Mouse (Mus musculus): ENCODE measurements around the gene Rhov. TPM values are rescaled to one million over a fixed set of nuclear protein-coding genes. Genes with fewer than 3 reads are reported as not detected.

Rhov gene
- 1.2 and 1.4 TPM in 2 replicates for polyA plus RNA-seq (2012; rRNA removed)

DNA sequence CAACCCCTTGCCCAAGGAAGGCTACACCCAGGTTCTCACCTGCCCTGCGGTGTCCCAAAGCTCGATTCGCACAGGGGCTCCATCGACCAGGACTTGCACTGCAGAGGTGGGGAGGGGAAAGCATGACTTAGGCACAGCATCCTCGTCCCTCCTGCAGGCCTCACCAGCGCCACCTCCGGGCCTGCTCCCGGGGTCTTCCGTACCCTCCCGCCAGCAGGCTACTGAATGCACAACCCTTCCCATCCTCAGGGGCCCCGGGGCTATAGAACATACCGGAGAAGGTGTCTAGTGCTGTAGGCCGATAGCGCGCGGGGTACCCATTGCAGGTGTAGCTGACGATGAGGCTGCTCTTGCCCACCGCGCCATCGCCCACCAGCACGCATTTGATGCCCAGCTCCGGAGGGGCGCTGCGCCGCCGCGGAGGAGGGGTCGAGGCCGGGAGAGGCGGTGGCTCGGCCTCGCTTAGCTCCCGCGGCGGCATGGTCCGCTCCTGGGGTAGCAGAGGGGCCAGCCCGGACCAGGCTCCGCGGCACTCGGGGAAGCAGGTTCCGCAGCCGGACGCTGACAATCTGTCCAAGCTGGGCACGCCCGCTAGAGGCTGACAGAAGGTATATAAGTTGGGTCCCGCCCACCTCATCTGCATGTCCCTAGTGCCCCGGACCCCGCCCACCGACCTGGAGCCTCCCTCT lies at the start of gene Rhov:
Gene Rhov (minus strand): TSS at position 630 of the 689 bp plus-strand sequence.
- DNase-seq (ENCODE audit: low read depth, low spot score): no peak
- 1% methylated on average over 49 of the region's 49 CpGs for WGBS

DNA sequence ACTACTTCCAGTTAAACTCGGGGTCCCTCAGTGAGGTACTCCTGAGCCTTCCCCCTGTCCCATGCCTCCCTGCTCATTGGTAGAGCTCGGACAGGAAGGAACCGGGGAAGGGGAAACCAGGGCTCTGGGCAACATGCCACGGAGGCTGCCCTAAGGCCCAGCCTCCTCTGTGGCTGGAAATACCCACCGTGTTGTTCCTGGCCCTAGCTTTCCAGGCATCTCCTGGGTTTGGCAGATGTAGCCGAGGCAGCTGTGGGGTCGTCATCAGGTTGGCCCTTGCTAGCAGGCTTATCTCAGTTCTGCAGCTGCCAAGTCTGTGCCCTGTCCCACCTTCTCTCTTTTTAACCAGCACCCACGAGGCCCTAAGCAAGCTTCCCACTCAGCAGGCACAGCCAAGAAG lies 49.5 kb upstream of the Rhov start:
- DNase-seq (ENCODE audit: low read depth, low spot score): no peak
- WGBS: 59% methylated on average over 8 of the region's 8 CpGs

- DNase-seq (ENCODE audit: low read depth, low spot score): no peak
- 26% methylated on average over 3 of the region's 3 CpGs for WGBS
Measured at GRCm38 (mm10) chr2:119318043-119318710, 47.1 kb upstream of the Rhov start.

DNA sequence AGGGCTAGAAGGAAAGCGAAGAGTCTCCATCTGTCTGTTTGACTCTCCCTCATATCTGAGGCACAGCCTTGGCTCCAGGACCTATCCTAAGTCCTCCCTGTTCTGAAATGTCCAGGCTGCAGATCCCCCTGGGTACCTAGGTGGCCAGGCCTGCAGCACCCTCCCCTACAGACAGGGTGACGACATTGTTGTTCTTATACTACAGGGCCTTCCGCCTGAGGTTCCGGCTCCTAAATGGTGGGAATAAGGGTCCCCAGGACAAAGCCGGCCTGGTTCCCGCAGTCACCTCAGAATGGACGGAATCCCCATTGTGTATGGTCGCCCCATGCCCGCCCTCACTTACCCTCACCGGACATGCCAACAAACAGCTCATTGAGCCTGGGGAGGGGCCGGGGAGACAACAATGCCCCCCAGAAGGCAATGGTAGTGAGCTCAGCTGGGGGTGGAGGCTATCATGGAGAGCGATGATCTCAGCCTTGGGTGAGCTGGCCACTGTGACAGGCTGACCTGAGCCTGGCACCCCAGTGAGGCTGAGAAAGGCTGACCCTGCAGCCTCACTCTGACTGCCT lies 43.8 kb upstream of the Rhov start:
- DNase-seq (ENCODE audit: low read depth, low spot score): no peak
- WGBS: 88% methylated on average over 12 of the region's 12 CpGs

DNA sequence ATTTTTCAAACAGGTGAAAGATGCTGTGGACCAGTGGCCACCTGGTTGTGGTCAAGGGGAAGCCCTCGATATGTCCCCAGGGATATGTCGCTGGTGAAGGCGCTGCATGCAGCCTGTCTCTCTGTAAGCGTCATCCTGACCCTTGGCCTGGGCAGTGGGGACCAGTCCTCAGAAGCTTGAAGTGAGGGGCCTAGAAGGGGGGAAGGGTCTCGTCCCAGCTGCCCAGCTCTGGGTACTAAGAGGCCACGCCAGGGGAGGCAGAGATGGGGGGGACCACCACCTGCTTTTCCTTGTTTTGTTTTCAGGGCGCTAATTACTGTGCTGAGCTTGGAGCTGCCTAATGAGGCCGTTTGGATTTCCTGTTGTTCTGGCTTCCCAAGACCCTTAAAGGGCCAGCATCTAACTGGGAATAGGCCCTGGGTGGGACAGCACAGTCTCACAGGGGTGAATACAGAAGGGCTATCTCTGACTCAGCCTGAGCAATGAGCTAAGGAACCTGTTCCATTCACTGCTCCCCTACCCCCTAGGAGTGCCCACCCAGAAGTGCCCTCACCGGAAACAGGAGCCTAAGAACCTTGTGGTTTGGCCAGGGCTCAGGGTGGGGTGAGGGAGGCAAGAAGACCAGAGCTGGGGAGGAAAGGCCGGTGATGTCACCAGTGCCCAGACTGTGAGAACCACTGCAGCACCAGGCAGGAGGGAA lies 42.9 kb upstream of the Rhov start:
- DNase-seq (ENCODE audit: low read depth, low spot score): no peak
- 68% methylated on average over 10 of the region's 10 CpGs for WGBS

DNA sequence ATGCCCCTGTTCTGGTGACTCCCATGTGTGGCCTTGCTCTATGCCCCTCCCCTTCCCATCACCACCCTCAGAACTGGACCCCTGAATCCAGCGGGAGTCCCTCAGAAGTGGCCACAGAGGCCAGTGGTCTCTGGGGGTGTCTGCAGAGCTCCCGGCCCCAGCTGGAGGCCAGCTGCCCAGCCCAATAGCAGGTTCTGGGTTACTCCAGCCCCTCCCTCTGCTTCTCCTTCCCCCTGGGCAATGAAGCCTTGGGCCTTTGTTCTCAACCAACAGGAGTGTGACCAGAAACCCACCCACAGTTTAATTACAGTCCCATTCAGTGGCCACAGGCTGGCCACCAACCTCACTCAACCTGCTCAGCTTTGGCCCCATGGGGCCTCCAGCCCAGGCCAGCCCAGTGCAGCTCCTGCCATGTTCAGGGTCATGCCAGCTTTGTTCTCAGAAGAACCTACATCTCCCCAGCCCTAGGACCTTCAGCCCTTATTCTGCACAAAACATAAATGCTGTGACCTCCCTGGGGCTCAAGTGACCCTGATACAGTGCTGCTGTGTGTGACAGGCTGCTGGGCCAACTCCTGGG lies 41.4 kb upstream of the Rhov start:
- 74% methylated on average over 2 of the region's 2 CpGs for WGBS
- DNase-seq (ENCODE audit: low read depth, low spot score): no peak

DNA sequence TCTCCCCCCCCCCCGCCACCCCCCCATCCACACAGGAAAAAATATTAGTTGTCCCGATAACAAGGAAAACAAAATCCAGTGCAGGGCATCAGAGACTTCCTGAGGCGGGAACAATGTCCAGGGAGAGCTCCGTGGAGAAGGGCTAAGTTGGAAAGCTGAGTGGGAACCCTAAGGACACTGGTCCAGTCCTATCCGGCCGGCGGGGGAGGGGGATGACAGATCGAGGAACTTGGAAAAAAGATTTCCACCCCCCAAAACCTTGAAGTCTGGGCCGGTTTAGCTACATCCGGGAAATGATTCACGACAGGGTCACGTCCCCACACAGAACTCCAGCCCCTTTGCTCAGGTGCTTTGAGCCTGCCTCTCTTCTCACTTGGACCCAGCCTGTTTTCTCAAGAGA lies 40.5 kb upstream of the Rhov start:
- DNase-seq (ENCODE audit: low read depth, low spot score): no peak
- WGBS: 67% methylated on average over 12 of the region's 12 CpGs

DNA sequence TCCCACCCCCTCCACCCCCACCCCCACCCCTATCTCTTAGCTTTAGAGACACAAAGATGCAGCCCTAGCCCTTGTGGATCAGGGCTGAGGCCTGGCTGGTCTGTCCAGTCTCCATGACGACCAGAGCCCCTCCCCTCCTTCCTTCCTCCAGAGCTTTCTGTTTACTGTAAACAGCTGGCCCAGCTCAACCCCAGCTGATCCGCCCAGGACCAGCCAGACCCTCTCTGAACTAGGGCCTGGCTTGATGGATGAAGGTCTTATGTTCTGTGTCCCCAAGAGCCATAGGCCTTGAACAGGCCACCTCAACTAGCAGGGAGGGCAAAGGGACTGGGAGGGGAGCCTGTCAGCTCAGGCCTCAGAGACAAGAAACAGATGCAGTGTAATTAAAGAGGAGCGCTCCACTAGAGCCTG lies 33.7 kb upstream of the Rhov start:
- 54% methylated on average over 3 of the region's 3 CpGs for WGBS
- DNase-seq (ENCODE audit: low read depth, low spot score): no peak

DNA sequence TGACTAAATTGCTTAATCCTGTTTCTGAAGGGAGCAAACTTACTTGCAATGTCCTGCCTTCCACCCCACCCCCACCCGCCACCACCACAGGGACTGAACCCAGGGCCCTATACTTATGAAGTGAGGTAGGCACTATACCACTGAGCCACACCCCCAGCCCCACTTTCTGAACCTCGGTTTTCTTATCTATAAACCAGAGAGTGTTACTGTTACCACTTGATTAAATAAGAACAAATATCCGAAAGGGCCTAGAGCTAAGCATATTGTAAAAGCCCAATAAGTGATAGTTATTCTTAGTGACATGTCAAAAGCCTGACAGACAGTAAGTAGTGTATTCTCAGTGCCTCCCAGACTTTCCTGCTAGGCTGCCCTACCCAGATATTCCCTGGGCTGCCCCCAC lies 33.3 kb upstream of the Rhov start:
- 67% methylated on average over 3 of the region's 3 CpGs for WGBS
- DNase-seq (ENCODE audit: low read depth, low spot score): no peak

GRCm38 (mm10) chr2:119302876-119303275 lies 31.8 kb upstream of the Rhov start:
- WGBS: 81% methylated on average over 6 of the region's 6 CpGs
- DNase-seq (ENCODE audit: low read depth, low spot score): no peak

- WGBS: 39% methylated on average over 7 of the region's 7 CpGs
- no peak for DNase-seq (ENCODE audit: low read depth, low spot score)
Measured at GRCm38 (mm10) chr2:119300819-119301493, 29.9 kb upstream of the Rhov start.

DNA sequence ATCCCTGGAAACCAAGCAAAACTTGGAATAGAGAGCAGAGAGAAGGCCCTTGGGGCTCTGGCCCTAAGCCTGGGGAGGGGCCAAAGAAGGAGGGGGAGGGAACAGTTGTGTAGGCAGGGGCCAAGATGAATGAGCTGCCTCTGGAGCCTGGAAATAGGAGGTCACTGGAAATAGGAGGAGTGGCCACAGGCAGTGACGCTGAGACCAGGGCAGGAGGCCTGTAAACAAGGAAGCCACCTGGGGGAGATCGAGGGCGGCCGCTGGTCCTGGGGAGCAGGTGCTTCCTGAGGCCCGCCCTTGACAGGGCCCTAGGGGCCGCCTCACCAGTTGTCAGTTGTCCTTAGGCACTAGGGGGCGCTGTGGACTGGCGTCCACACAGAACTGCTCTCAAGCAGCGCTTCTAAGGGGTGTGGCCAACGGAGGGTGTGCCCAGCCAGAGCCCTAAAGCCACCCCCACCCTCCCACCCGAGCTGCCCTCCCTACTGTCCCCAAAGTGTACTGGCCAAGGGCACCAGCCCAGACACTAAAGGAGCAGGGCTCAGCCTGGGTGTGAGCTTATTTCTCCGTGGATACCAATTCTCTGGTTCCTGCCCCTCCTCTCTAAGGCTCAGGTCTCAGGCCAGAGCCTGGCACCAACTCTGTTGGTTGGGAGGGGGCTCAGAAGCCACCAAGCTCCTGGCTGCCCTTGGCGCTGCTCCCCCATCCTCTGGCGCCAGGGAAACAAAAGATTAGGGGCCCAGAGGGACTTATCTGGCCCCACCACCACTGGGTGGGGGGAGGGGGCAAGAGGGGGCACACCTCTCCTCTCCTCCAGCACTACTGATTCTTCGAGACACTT lies 29.1 kb upstream of the Rhov start:
- WGBS: 8% methylated on average over 15 of the region's 15 CpGs
- peak; percentile 82 for DNase-seq (ENCODE audit: low read depth, low spot score)

GRCm38 (mm10) chr2:119298839-119299238 lies 27.8 kb upstream of the Rhov start:
- DNase-seq (ENCODE audit: low read depth, low spot score): no peak
- WGBS: 85% methylated on average over 2 of the region's 2 CpGs

GRCm38 (mm10) chr2:119298330-119298729 lies 27.3 kb upstream of the Rhov start:
- 26% methylated on average over 5 of the region's 5 CpGs for WGBS
- no peak for DNase-seq (ENCODE audit: low read depth, low spot score)

- DNase-seq (ENCODE audit: low read depth, low spot score): no peak
Measured at GRCm38 (mm10) chr2:119297506-119297905, 26.4 kb upstream of the Rhov start.

GRCm38 (mm10) chr2:119296756-119297155 lies 25.7 kb upstream of the Rhov start:
- WGBS: 89% methylated on average over 12 of the region's 12 CpGs
- DNase-seq (ENCODE audit: low read depth, low spot score): no peak

More at GRCm38 (mm10) chr2:119297506-119297905, 26.4 kb upstream of the Rhov start:
- 94% methylated on average over 19 of the region's 19 CpGs for WGBS

DNA sequence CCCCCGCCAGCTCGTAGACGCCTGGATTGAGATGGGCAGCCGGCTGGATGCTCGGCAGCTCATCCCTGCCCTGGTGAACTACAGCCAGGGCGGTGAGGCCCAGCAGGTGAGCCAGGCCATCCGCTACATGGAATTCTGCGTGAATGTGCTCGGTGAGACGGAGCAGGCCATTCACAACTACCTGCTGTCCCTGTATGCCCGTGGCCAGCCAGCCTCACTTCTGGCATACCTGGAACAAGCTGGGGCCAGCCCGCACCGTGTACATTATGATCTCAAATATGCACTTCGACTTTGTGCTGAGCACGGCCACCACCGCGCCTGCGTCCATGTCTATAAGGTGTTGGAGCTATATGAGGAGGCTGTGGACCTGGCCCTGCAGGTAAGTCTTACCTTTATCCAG lies 23.3 kb upstream of the Rhov start:
- 94% methylated on average over 18 of the region's 18 CpGs for WGBS
- DNase-seq (ENCODE audit: low read depth, low spot score): no peak

- no peak for DNase-seq (ENCODE audit: low read depth, low spot score)
- 93% methylated on average over 34 of the region's 34 CpGs for WGBS
Measured at GRCm38 (mm10) chr2:119293776-119294390, 22.8 kb upstream of the Rhov start.

Measured in large intestine, adult 2 months (tissue).